Mouse (Mus musculus) brain, embryonic 14.5 days (tissue): Measurements from ENCODE around the gene S1pr4.

Experiments used
- CTCF ChIP-seq: fragments of 200-500 bp; IDR thresholded peaks from 2 replicates; pipeline ENCODE4 v1.5.1; 2012; ENCODE audit warnings: inconsistent platforms, mild to moderate bottlenecking, moderate library complexity, borderline replicate concordance; ENCODE audit not compliant: insufficient read depth, insufficient read length; ENCODE audit errors: extremely low read depth
- POLR2A ChIP-seq: fragments of 200-500 bp; IDR thresholded peaks from 2 replicates; pipeline ENCODE4 v1.6.1; 2012; ENCODE audit warnings: mild to moderate bottlenecking, inconsistent platforms, borderline replicate concordance; ENCODE audit not compliant: poor library complexity, insufficient read depth, insufficient read length, severe bottlenecking; ENCODE audit errors: extremely low read depth

DNA sequence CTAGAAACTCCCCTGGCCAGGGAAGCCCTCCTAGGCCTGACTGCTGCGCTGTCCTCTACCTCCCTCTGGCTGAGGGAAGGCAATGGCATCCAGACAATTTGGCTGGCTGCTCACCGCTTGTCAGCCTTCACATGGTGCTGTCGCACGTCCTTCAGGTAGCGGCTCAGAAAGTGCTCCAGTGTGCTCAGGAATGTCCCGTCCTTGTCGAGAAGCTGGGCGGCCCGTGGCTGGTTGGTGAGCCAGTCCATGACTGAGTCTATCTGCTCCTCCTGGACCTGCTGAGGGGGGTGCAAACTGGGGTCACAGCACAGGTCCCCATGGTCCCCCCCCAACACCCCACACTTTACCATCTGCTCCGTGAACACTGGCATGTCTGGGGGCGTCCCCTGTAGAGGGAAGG lies 11.9 kb downstream of the S1pr4 start:
- TF ChIP-seq POLR2A: no peak
- TF ChIP-seq CTCF: no peak
